Mouse (Mus musculus) myocyte (in vitro differentiated cells): ENCODE results near the gene Myt1l.

Experiments used
- CEBPB ChIP-seq: IDR thresholded peaks from 2 replicates; pipeline ENCODE4 v1.6.1; 2011; ENCODE audit warnings: mild to moderate bottlenecking, moderate library complexity; ENCODE audit not compliant: poor library complexity, insufficient read depth, severe bottlenecking
- E2F4 ChIP-seq: IDR thresholded peaks from one replicate; pipeline ENCODE4 v1.6.1; 2011; ENCODE audit warnings: mild to moderate bottlenecking, control low read depth, moderate library complexity; ENCODE audit not compliant: insufficient read depth
- MAX ChIP-seq: IDR thresholded peaks from one replicate; pipeline ENCODE4 v1.6.1; 2011; ENCODE audit warnings: low read depth, mild to moderate bottlenecking, control low read depth
- POLR2A ChIP-seq: IDR thresholded peaks from one replicate; pipeline ENCODE4 v1.6.1; 2011; ENCODE audit warnings: low read depth, mild to moderate bottlenecking, control low read depth, moderate library complexity; ENCODE audit not compliant: insufficient read length
- POLR2AphosphoS2 ChIP-seq: IDR thresholded peaks from one replicate; pipeline ENCODE4 v1.6.1; 2011; ENCODE audit warnings: low read depth, control low read depth; ENCODE audit not compliant: insufficient read length
- TCF12 ChIP-seq: IDR thresholded peaks from one replicate; pipeline ENCODE4 v1.6.1; 2011; ENCODE audit warnings: mild to moderate bottlenecking, control low read depth; ENCODE audit not compliant: poor library complexity, insufficient read depth, severe bottlenecking
- USF1 ChIP-seq: IDR thresholded peaks from one replicate; pipeline ENCODE4 v1.6.1; 2011; ENCODE audit warnings: low read depth, mild to moderate bottlenecking, control low read depth, moderate library complexity

DNA sequence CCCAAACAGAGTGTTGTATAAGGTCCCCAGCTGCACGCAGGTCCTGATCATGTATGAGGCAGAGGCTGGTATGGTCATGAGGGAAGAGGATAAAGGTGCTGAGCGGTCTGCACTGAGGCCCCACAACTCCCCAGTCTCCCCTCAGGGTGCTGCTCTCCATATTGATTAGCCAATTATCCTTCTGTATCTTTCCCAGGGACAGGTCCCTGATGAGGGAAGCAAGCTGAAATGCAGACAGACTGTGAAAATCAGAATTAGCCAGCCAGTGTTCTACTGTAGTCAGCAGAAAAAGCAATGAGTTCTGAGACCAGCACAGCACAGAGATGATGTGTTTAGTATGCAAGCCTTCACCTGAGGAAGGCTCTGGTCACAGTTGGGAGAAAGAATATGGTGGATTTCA, 287.9 kb downstream of the Myt1l start:
- TF ChIP-seq MAX (no peak), POLR2A (no peak), E2F4 (no peak), CEBPB (no peak), TCF12 (no peak), POLR2AphosphoS2 (no peak), USF1 (no peak)
